Mouse (Mus musculus): ENCODE measurements at regions not wholly inside any gene's neighbourhood (a gene's known extent, or its start where the extent isn't known, plus 50 kb on each side); places are given as distances from the start of the nearest gene placed in this dataset.

DNA sequence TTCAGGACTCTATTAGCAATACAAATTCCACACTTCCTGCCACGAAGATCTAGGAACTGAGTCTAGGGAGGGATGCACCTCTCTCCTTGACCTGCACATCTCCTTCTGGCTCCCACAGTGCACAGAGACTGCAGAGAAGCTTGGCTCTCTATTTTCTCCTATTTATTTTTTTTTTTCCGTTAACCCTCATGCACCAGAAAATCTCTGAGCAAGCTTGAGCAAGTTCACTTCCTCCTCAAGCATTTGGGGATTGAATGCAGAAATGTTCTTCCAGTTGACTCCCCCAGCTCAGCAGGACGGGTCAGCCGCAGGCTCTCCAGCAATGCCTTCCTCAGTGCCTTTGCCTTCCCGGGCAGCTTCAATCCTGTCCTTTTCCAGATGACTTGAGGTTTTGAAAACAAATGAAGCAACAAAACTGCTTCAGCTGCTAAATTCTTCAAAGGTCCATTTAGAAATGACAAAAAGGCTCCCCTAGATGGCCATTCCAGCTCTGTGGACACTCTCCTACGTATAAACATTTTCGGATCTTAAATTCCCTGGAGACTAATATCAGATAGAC lies 352.9 kb downstream of the Synb start:
- no peak overlapping the region for H3K27ac ChIP-seq
- no peaks in the 10 kb centered on the region for H3K36me3 ChIP-seq (ENCODE audit: control insufficient read depth, insufficient read depth, low read length)
- TF ChIP-seq CTCF (IDR thresholded peaks at IDR 0.05) (no peak), EP300 (IDR thresholded peaks at IDR 0.05; ENCODE audit: insufficient read depth, low read depth, low read length) (no peak), POLR2A (IDR thresholded peaks at IDR 0.05; ENCODE audit: insufficient read depth, low read depth, low read length) (no peak)
- H3K4me1 ChIP-seq (ENCODE audit: control insufficient read depth, insufficient read depth, low read length) = peaks cover 4% of the 10 kb centered on the region
- DNase-seq = no peak
- no peaks in the 10 kb centered on the region for H3K79me2 ChIP-seq (replicated peaks; ENCODE audit: control insufficient read depth, insufficient read depth, low read length)
- H3K4me3 ChIP-seq = no peak overlapping the region
- H3K9ac ChIP-seq (ENCODE audit: low read depth, low read length) = no peak overlapping the region
- 41% methylated on average over 7 of the region's 7 CpGs for WGBS
- intact Hi-C loops (cut with DNase I) = no loop called here
- no peaks in the 10 kb centered on the region for H3K27me3 ChIP-seq (ENCODE audit: control insufficient read depth, insufficient read depth, low read length)

DNA sequence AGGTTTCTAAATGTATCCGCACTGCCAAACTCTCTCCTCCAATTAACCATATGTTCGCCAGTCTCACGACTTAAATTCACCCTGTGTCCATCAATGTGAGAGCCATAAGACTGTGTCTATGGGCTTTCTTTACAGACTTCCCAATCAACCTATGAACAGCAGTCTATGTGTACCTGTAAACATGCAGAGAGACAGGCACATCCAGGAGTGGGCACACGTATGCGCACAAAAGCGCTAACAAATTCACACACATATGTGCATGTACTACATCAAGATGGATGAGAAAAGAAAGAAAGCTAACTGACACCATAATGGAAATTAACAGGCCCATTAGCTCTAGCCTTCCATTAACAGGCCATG lies 358.8 kb downstream of the Synb start:
- no peak for DNase-seq
- WGBS = 89% methylated on average over 6 of the region's 6 CpGs
- intact Hi-C loops (cut with DNase I) = no loop called here
- no peak for TF ChIP-seq EP300 (IDR thresholded peaks at IDR 0.05; ENCODE audit: insufficient read depth, low read depth, low read length)
- TF ChIP-seq POLR2A (IDR thresholded peaks at IDR 0.05; ENCODE audit: insufficient read depth, low read depth, low read length) = no peak
- TF ChIP-seq CTCF (IDR thresholded peaks at IDR 0.05) = no peak
- no peak overlapping the region for H3K9ac ChIP-seq (ENCODE audit: low read depth, low read length)
- no peaks in the 10 kb centered on the region for H3K36me3 ChIP-seq (ENCODE audit: control insufficient read depth, insufficient read depth, low read length)
- no peaks in the 10 kb centered on the region for H3K79me2 ChIP-seq (replicated peaks; ENCODE audit: control insufficient read depth, insufficient read depth, low read length)
- no peak overlapping the region for H3K4me3 ChIP-seq
- no peaks in the 10 kb centered on the region for H3K27me3 ChIP-seq (ENCODE audit: control insufficient read depth, insufficient read depth, low read length)
- no peak overlapping the region for H3K27ac ChIP-seq
- H3K4me1 ChIP-seq (ENCODE audit: control insufficient read depth, insufficient read depth, low read length) = peaks cover 4% of the 10 kb centered on the region; the same call in 1 of the 2 replicates

DNA sequence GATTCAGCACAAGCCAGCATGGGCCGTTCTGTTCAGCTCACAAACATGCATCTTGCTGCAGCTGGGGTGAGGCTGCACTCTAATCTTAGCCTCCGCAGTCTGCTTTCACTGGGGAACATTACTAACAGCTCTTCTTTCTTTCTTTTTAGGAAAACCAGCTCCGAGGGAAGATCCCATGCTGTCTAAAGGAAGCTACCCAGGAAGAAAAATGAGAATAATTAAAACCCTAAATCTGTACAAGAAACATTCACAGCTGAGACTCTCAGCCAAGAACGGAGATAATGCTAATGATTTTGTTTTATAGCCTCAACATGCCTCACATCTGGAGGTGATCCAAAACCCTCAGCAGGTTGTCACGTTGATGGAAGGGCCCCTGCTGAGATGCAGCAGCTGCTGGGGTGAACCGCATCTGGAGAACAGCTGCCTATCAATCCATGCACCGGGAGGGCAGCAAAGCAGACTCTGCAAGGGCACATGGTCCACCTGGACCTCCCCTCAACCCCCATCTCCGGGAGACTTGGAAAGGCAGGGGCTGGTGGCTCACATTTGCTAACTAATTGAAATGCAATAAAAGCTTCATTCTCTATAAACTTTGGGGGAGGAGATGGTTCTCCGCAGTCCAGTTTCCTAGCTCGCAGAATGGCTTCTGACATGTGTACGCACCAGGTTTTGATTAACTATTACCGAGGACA lies 359.3 kb downstream of the Synb start:
- whole genome bisulfite sequencing = 45% methylated on average over 12 of the region's 12 CpGs
- Histone ChIP-seq H3K36me3 (ENCODE audit: control insufficient read depth, insufficient read depth, low read length) (no peaks in the 10 kb centered on the region), H3K4me1 (ENCODE audit: control insufficient read depth, insufficient read depth, low read length) (peaks cover 4% of the 10 kb centered on the region; the same call in 1 of the 2 replicates), H3K27ac (no peak overlapping the region), H3K9ac (ENCODE audit: low read depth, low read length) (no peak overlapping the region), H3K27me3 (ENCODE audit: control insufficient read depth, insufficient read depth, low read length) (no peaks in the 10 kb centered on the region), H3K79me2 (replicated peaks; ENCODE audit: control insufficient read depth, insufficient read depth, low read length) (no peaks in the 10 kb centered on the region), H3K4me3 (no peak overlapping the region)
- DNase-seq = no peak
- intact Hi-C loops (cut with DNase I) = no loop called here
- TF ChIP-seq EP300 (IDR thresholded peaks at IDR 0.05; ENCODE audit: insufficient read depth, low read depth, low read length) = no peak

DNA sequence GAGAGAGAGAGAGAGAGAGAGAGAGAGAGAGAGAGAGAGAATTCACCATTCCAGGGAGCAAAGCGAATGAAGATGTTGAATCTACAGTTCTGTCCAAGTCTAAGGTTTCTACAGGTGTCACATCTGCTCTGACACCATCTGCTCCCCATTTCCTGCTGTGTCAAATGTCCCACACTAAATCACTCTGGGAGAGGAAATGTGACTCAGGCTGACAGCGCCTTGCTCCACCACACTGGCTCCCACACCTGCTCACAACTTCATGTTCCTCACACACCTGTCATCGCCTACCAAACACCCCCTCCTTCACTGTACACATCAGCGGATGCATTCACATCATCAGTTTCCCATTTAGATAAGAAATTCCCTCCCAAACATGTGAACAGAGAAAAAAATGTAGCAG lies 366.3 kb downstream of the Synb start:
- Histone ChIP-seq H3K27ac (no peak overlapping the region), H3K4me1 (ENCODE audit: control insufficient read depth, insufficient read depth, low read length) (0 out of 2 replicates have a peak, but pooled peaks cover 1% of the 10 kb centered on the region), H3K4me3 (no peak overlapping the region), H3K9ac (ENCODE audit: low read depth, low read length) (no peak overlapping the region), H3K36me3 (ENCODE audit: control insufficient read depth, insufficient read depth, low read length) (no peaks in the 10 kb centered on the region), H3K79me2 (replicated peaks; ENCODE audit: control insufficient read depth, insufficient read depth, low read length) (no peaks in the 10 kb centered on the region), H3K27me3 (ENCODE audit: control insufficient read depth, insufficient read depth, low read length) (no peaks in the 10 kb centered on the region)
- no peak for DNase-seq
- 40% methylated on average over 4 of the region's 4 CpGs for WGBS
- no peak for TF ChIP-seq EP300 (IDR thresholded peaks at IDR 0.05; ENCODE audit: insufficient read depth, low read depth, low read length)
- TF ChIP-seq POLR2A (IDR thresholded peaks at IDR 0.05; ENCODE audit: insufficient read depth, low read depth, low read length) = no peak
- TF ChIP-seq CTCF (IDR thresholded peaks at IDR 0.05) = no peak
- intact Hi-C loops (cut with DNase I) = no loop called here

- WGBS = 3% methylated on average over 2 of the region's 2 CpGs
- Histone ChIP-seq H3K4me3 (no peak overlapping the region), H3K36me3 (ENCODE audit: control insufficient read depth, insufficient read depth, low read length) (no peaks in the 10 kb centered on the region), H3K27me3 (ENCODE audit: control insufficient read depth, insufficient read depth, low read length) (no peaks in the 10 kb centered on the region), H3K27ac (no peak overlapping the region), H3K79me2 (replicated peaks; ENCODE audit: control insufficient read depth, insufficient read depth, low read length) (no peaks in the 10 kb centered on the region), H3K9ac (ENCODE audit: low read depth, low read length) (no peak overlapping the region), H3K4me1 (ENCODE audit: control insufficient read depth, insufficient read depth, low read length) (0 out of 2 replicates have a peak, but pooled peaks cover 1% of the 10 kb centered on the region)
- TF ChIP-seq POLR2A (IDR thresholded peaks at IDR 0.05; ENCODE audit: insufficient read depth, low read depth, low read length) = no peak
- TF ChIP-seq CTCF (IDR thresholded peaks at IDR 0.05) = no peak
- no peak for TF ChIP-seq EP300 (IDR thresholded peaks at IDR 0.05; ENCODE audit: insufficient read depth, low read depth, low read length)
- DNase-seq = peak in 1 of 2 experiments; percentile 5
- intact Hi-C loops (cut with DNase I) = no loop called here
Measured at GRCm38 (mm10) chr14:68923054-68923453, 371.0 kb downstream of the Synb start.

- TF ChIP-seq EP300 (IDR thresholded peaks at IDR 0.05; ENCODE audit: insufficient read depth, low read depth, low read length) (no peak), CTCF (IDR thresholded peaks at IDR 0.05) (no peak), POLR2A (IDR thresholded peaks at IDR 0.05; ENCODE audit: insufficient read depth, low read depth, low read length) (no peak)
- no peaks in the 10 kb centered on the region for H3K36me3 ChIP-seq (ENCODE audit: control insufficient read depth, insufficient read depth, low read length)
- intact Hi-C loops (cut with DNase I) = no loop called here
- no peak overlapping the region for H3K27ac ChIP-seq
- no peaks in the 10 kb centered on the region for H3K27me3 ChIP-seq (ENCODE audit: control insufficient read depth, insufficient read depth, low read length)
- H3K79me2 ChIP-seq (replicated peaks; ENCODE audit: control insufficient read depth, insufficient read depth, low read length) = no peaks in the 10 kb centered on the region
- 0 out of 2 replicates have a peak, but pooled peaks cover 1% of the 10 kb centered on the region for H3K4me1 ChIP-seq (ENCODE audit: control insufficient read depth, insufficient read depth, low read length)
- no peak for DNase-seq
- H3K4me3 ChIP-seq = no peak overlapping the region
- no peak overlapping the region for H3K9ac ChIP-seq (ENCODE audit: low read depth, low read length)
- WGBS = 44% methylated on average over 2 of the region's 2 CpGs
Measured at GRCm38 (mm10) chr14:68922035-68922434, 372.1 kb downstream of the Synb start.

Data from heart, adult 2 months (tissue).